Mouse (Mus musculus) embryonic facial prominence, embryonic 14.5 days (tissue): ENCODE measurements at regions not wholly inside any gene's neighbourhood (a gene's known extent, or its start where the extent isn't known, plus 50 kb on each side); places are given as distances from the start of the nearest gene placed in this dataset.
A peak's percentile ranks its signal among the peaks of the same experiment; 100 is the strongest.

Source experiments
- ATAC-seq: fragments of 200-750 bp; cut with Nextera tagmentation; 2 replicates; pipeline ENCODE4 v1.8.0; 2017; ENCODE audit warnings: low read depth, moderate number of reproducible peaks, moderate TSS enrichment
- DNase-seq: peaks from one replicate; pipeline ENCODE4 v3.0.0-alpha.2; 2015; ENCODE audit warnings: low spot score
- H3K27ac ChIP-seq: fragments of 300-500 bp; sonication (generic); replicated peaks from 2 replicates; pipeline ENCODE4 v1.5.1; 2014; ENCODE audit warnings: low read depth, mild to moderate bottlenecking, low read length, moderate library complexity
- H3K27me3 ChIP-seq: fragments of 300-500 bp; sonication (generic); replicated peaks from 2 replicates; pipeline ENCODE4 v1.6.1; 2014; ENCODE audit warnings: low read length; ENCODE audit not compliant: control insufficient read depth, insufficient read depth
- H3K36me3 ChIP-seq: fragments of 300-500 bp; sonication (generic); 2 replicates; pipeline ENCODE4 v1.6.1; 2014; ENCODE audit warnings: low read length, mixed read lengths; ENCODE audit not compliant: control insufficient read depth, insufficient read depth
- H3K4me1 ChIP-seq: fragments of 300-500 bp; sonication (generic); 2 replicates; pipeline ENCODE4 v1.6.1; 2014; ENCODE audit warnings: antibody characterized with exemption, low read length; ENCODE audit not compliant: control insufficient read depth, insufficient read depth
- H3K4me2 ChIP-seq: fragments of 300-500 bp; sonication (generic); 2 replicates; pipeline ENCODE4 v1.6.1; 2014; ENCODE audit warnings: low read depth, mild to moderate bottlenecking, low read length, moderate library complexity, mixed read lengths
- H3K4me3 ChIP-seq: fragments of 300-500 bp; sonication (generic); 2 replicates; pipeline ENCODE4 v1.5.1; 2014; ENCODE audit warnings: low read depth, mild to moderate bottlenecking, low read length
- H3K9ac ChIP-seq: fragments of 300-500 bp; sonication (generic); 2 replicates; pipeline ENCODE4 v1.6.1; 2014; ENCODE audit warnings: low read depth, mild to moderate bottlenecking, low read length, moderate library complexity, mixed read lengths
- H3K9me3 ChIP-seq: fragments of 300-500 bp; sonication (generic); 2 replicates; pipeline ENCODE4 v1.6.1; 2016; ENCODE audit warnings: low read length; ENCODE audit not compliant: control insufficient read depth
- WGBS: fragments of 180-500 bp; shearing (Covaris S2); extraction: QIAGEN DNeasy Blood & Tissue Kit; methylation state at CpG from one replicate; pipeline ENCODE4 v1.1.7; 2014; 5-methylcytosine and 5-hydroxymethylcytosine counted together

GRCm38 (mm10) chr13:80188734-80189133 is 694.5 kb upstream of the Arrdc3 start:
- Histone ChIP-seq H3K27me3 (no peaks in the 10 kb centered on the region), H3K9me3 (no peaks in the 10 kb centered on the region), H3K9ac (no peak overlapping the region), H3K4me2 (no peak overlapping the region), H3K36me3 (no peaks in the 10 kb centered on the region), H3K4me3 (no peak overlapping the region), H3K27ac (no peak overlapping the region), H3K4me1 (no peaks in the 10 kb centered on the region)
- no peak for DNase-seq
- ATAC-seq: no peak
- 91% methylated on average over 2 of the region's 2 CpGs for WGBS

GRCm38 (mm10) chr13:80195065-80195605 is 688.0 kb upstream of the Arrdc3 start:
- H3K27ac ChIP-seq: no peak overlapping the region
- H3K27me3 ChIP-seq: no peaks in the 10 kb centered on the region
- H3K4me1 ChIP-seq: no peaks in the 10 kb centered on the region
- no peaks in the 10 kb centered on the region for H3K9me3 ChIP-seq
- no peak for ATAC-seq
- H3K36me3 ChIP-seq: no peaks in the 10 kb centered on the region
- no peak overlapping the region for H3K4me2 ChIP-seq
- H3K4me3 ChIP-seq: no peak overlapping the region
- 51% methylated on average over 5 of the region's 5 CpGs for WGBS
- no peak overlapping the region for H3K9ac ChIP-seq
- DNase-seq: no peak

GRCm38 (mm10) chr13:80224110-80224509 is 659.1 kb upstream of the Arrdc3 start:
- Histone ChIP-seq H3K4me1 (no peaks in the 10 kb centered on the region), H3K9me3 (no peaks in the 10 kb centered on the region), H3K27me3 (no peaks in the 10 kb centered on the region), H3K36me3 (no peaks in the 10 kb centered on the region), H3K27ac (no peak overlapping the region), H3K4me2 (no peak overlapping the region), H3K9ac (no peak overlapping the region), H3K4me3 (no peak overlapping the region)
- WGBS: 58% methylated on average over 1 of the region's 1 CpGs
- ATAC-seq: no peak
- peak; percentile 5 for DNase-seq

- no peaks in the 10 kb centered on the region for H3K27me3 ChIP-seq
- ATAC-seq (no peak), DNase-seq (no peak)
- H3K36me3 ChIP-seq: no peaks in the 10 kb centered on the region
- no peak overlapping the region for H3K27ac ChIP-seq
- no peak overlapping the region for H3K4me2 ChIP-seq
- H3K4me1 ChIP-seq: no peaks in the 10 kb centered on the region
- no peak overlapping the region for H3K9ac ChIP-seq
- H3K4me3 ChIP-seq: no peak overlapping the region
- H3K9me3 ChIP-seq: no peaks in the 10 kb centered on the region
Observed at GRCm38 (mm10) chr13:80231381-80231780, 651.8 kb upstream of the Arrdc3 start.

- Histone ChIP-seq H3K4me2 (no peak overlapping the region), H3K9me3 (no peaks in the 10 kb centered on the region), H3K4me1 (no peaks in the 10 kb centered on the region), H3K27ac (no peak overlapping the region), H3K4me3 (no peak overlapping the region), H3K36me3 (no peaks in the 10 kb centered on the region), H3K9ac (no peak overlapping the region), H3K27me3 (no peaks in the 10 kb centered on the region)
- DNase-seq (no peak), ATAC-seq (no peak)
- WGBS: 67% methylated on average over 5 of the region's 5 CpGs
Observed at GRCm38 (mm10) chr13:80235254-80236032, 647.7 kb upstream of the Arrdc3 start.

GRCm38 (mm10) chr13:80262826-80263225 is 620.4 kb upstream of the Arrdc3 start:
- Histone ChIP-seq H3K9ac (no peak overlapping the region), H3K27ac (no peak overlapping the region), H3K36me3 (no peaks in the 10 kb centered on the region), H3K27me3 (no peaks in the 10 kb centered on the region), H3K9me3 (no peaks in the 10 kb centered on the region), H3K4me2 (no peak overlapping the region), H3K4me3 (no peak overlapping the region), H3K4me1 (no peaks in the 10 kb centered on the region)
- 84% methylated on average over 2 of the region's 2 CpGs for WGBS
- DNase-seq (no peak), ATAC-seq (no peak)

GRCm38 (mm10) chr13:80267131-80267530 is 616.1 kb upstream of the Arrdc3 start:
- 85% methylated on average over 4 of the region's 4 CpGs for WGBS
- H3K9me3 ChIP-seq: no peaks in the 10 kb centered on the region
- no peak overlapping the region for H3K27ac ChIP-seq
- DNase-seq: no peak
- no peaks in the 10 kb centered on the region for H3K4me1 ChIP-seq
- ATAC-seq: no peak
- H3K9ac ChIP-seq: no peak overlapping the region
- no peak overlapping the region for H3K4me3 ChIP-seq
- H3K36me3 ChIP-seq: no peaks in the 10 kb centered on the region
- no peak overlapping the region for H3K4me2 ChIP-seq
- no peaks in the 10 kb centered on the region for H3K27me3 ChIP-seq

- Histone ChIP-seq H3K36me3 (no peaks in the 10 kb centered on the region), H3K27me3 (no peaks in the 10 kb centered on the region), H3K4me2 (no peak overlapping the region), H3K4me1 (no peaks in the 10 kb centered on the region), H3K9me3 (no peaks in the 10 kb centered on the region), H3K9ac (no peak overlapping the region), H3K27ac (no peak overlapping the region), H3K4me3 (no peak overlapping the region)
- 85% methylated on average over 1 of the region's 1 CpGs for WGBS
- DNase-seq (no peak), ATAC-seq (no peak)
Observed at GRCm38 (mm10) chr13:80273976-80274375, 609.2 kb upstream of the Arrdc3 start.
